Mouse (Mus musculus): ENCODE data around the gene 4921517D22Rik. TPM values are rescaled to one million over a fixed set of nuclear protein-coding genes. Genes with fewer than 3 reads are reported as not detected.

The 4921517D22Rik gene
- polyA plus RNA-seq, 1 experiment from 2014 or later: not detected

- peaks cover 41% of the 10 kb centered on the region for H3K36me3 ChIP-seq
- no peak overlapping the region for H3K4me2 ChIP-seq
- no peaks in the 10 kb centered on the region for H3K27me3 ChIP-seq (replicated peaks)
- H3K27ac ChIP-seq (replicated peaks): no peak overlapping the region
- no peak for ATAC-seq (ENCODE audit: extremely low read depth, insufficient number of reproducible peaks, low FRiP score, low TSS enrichment)
- H3K9ac ChIP-seq: no peak overlapping the region
- peaks cover 53% of the 10 kb centered on the region for H3K4me1 ChIP-seq
- WGBS: 42% methylated on average over 2 of the region's 2 CpGs
- H3K4me3 ChIP-seq: no peak overlapping the region
- H3K9me3 ChIP-seq: no peaks in the 10 kb centered on the region
Measured at GRCm38 (mm10) chr13:59642818-59643217, 51.1 kb downstream of the 4921517D22Rik start.

GRCm38 (mm10) chr13:59640178-59640440, 53.8 kb downstream of the 4921517D22Rik start:
- H3K27ac ChIP-seq (replicated peaks): no peak overlapping the region
- WGBS: 85% methylated on average over 6 of the region's 6 CpGs
- no peaks in the 10 kb centered on the region for H3K9me3 ChIP-seq

GRCm38 (mm10) chr13:59639368-59640177, 54.3 kb downstream of the 4921517D22Rik start:
- no peaks in the 10 kb centered on the region for H3K9me3 ChIP-seq
- H3K9ac ChIP-seq: no peak overlapping the region
- peaks cover 26% of the 10 kb centered on the region for H3K4me1 ChIP-seq
- 66% methylated on average over 16 of the region's 16 CpGs for WGBS
- no peak for ATAC-seq (ENCODE audit: extremely low read depth, insufficient number of reproducible peaks, low FRiP score, low TSS enrichment)
- no peak overlapping the region for H3K4me3 ChIP-seq
- no peak overlapping the region for H3K27ac ChIP-seq (replicated peaks)
- H3K36me3 ChIP-seq: peaks cover 65% of the 10 kb centered on the region
- H3K27me3 ChIP-seq (replicated peaks): no peaks in the 10 kb centered on the region
- no peak overlapping the region for H3K4me2 ChIP-seq

More at GRCm38 (mm10) chr13:59640178-59640440, 53.8 kb downstream of the 4921517D22Rik start:
- H3K9ac ChIP-seq: no peak overlapping the region
- H3K27me3 ChIP-seq (replicated peaks): no peaks in the 10 kb centered on the region
- peaks cover 26% of the 10 kb centered on the region for H3K4me1 ChIP-seq
- H3K4me3 ChIP-seq: no peak overlapping the region
- H3K4me2 ChIP-seq: no peak overlapping the region
- no peak for ATAC-seq (ENCODE audit: extremely low read depth, insufficient number of reproducible peaks, low FRiP score, low TSS enrichment)
- peaks cover 64% of the 10 kb centered on the region for H3K36me3 ChIP-seq

GRCm38 (mm10) chr13:59637800-59638199, 56.1 kb downstream of the 4921517D22Rik start:
- Histone ChIP-seq H3K27me3 (replicated peaks) (no peaks in the 10 kb centered on the region), H3K4me1 (peaks cover 26% of the 10 kb centered on the region), H3K9ac (no peak overlapping the region), H3K27ac (replicated peaks) (no peak overlapping the region), H3K4me2 (no peak overlapping the region), H3K36me3 (peaks cover 80% of the 10 kb centered on the region), H3K4me3 (no peak overlapping the region), H3K9me3 (no peaks in the 10 kb centered on the region)
- WGBS: 89% methylated on average over 7 of the region's 7 CpGs
- no peak for ATAC-seq (ENCODE audit: extremely low read depth, insufficient number of reproducible peaks, low FRiP score, low TSS enrichment)

Other genes starting within 250 kb of the 4921517D22Rik start
- 9.2 and 9.4 TPM in 2 replicates for gene Agtpbp1, start 108.9 kb downstream of the 4921517D22Rik start, polyA plus RNA-seq (2015; fragmentation: Nextera tagmentation; extraction: Ambion mirVana)
- gene Naa35, start 108.8 kb downstream of the 4921517D22Rik start, polyA plus RNA-seq (2015; fragmentation: Nextera tagmentation; extraction: Ambion mirVana): 68.5 and 74.1 TPM in 2 replicates
- gene Golm1, start 18.3 kb downstream of the 4921517D22Rik start, polyA plus RNA-seq (2015; fragmentation: Nextera tagmentation; extraction: Ambion mirVana): 44.8 and 51.3 TPM in 2 replicates
- gene Spata31d1a, start 16.2 kb upstream of the 4921517D22Rik start, polyA plus RNA-seq (2015; fragmentation: Nextera tagmentation; extraction: Ambion mirVana): not detected in 2 replicates
- gene Spata31d1b, start 18.2 kb upstream of the 4921517D22Rik start, polyA plus RNA-seq (2015; fragmentation: Nextera tagmentation; extraction: Ambion mirVana): not detected in 2 replicates
- gene Spata31d1d, start 37.6 kb upstream of the 4921517D22Rik start, polyA plus RNA-seq (2015; fragmentation: Nextera tagmentation; extraction: Ambion mirVana): not detected in 2 replicates
- gene 1700014D04Rik, start 52.6 kb upstream of the 4921517D22Rik start, polyA plus RNA-seq (2015; fragmentation: Nextera tagmentation; extraction: Ambion mirVana): not detected in 2 replicates
- gene Isca1, start 75.7 kb upstream of the 4921517D22Rik start, polyA plus RNA-seq (2015; fragmentation: Nextera tagmentation; extraction: Ambion mirVana): 169 and 173 TPM in 2 replicates
- not detected in 2 replicates for gene Gm49354, start 88.1 kb upstream of the 4921517D22Rik start, polyA plus RNA-seq (2015; fragmentation: Nextera tagmentation; extraction: Ambion mirVana)
- gene Tut7, start 129.0 kb upstream of the 4921517D22Rik start, polyA plus RNA-seq (2015; fragmentation: Nextera tagmentation; extraction: Ambion mirVana): 30.6 and 32.7 TPM in 2 replicates